Mouse (Mus musculus) intestine, embryonic 14.5 days (tissue): Measurements from ENCODE around the gene Btnl10. TPM values are rescaled to one million over a fixed set of nuclear protein-coding genes. Genes with fewer than 3 reads are reported as not detected.

Source experiments
- ATAC-seq: fragments of 200-750 bp; cut with Nextera tagmentation; replicated peaks from 2 replicates; pipeline ENCODE4 v1.8.0; 2017; ENCODE audit warnings: low read depth, moderate number of reproducible peaks, moderate TSS enrichment, moderate library complexity; ENCODE audit not compliant: low FRiP score, low TSS enrichment
- DNase-seq: peaks from one replicate; pipeline ENCODE4 v3.0.0-alpha.2; 2018; ENCODE audit warnings: low spot score
- H3K27ac ChIP-seq: fragments of 300-500 bp; sonication (generic); 2 replicates; pipeline ENCODE4 v1.5.1; 2014; ENCODE audit warnings: low read depth, mild to moderate bottlenecking, control low read depth
- H3K27me3 ChIP-seq: fragments of 300-500 bp; sonication (generic); replicated peaks from 2 replicates; pipeline ENCODE4 v1.6.1; 2014; ENCODE audit warnings: low read length, control low read depth; ENCODE audit not compliant: control insufficient read depth, insufficient read depth
- H3K36me3 ChIP-seq: fragments of 300-500 bp; sonication (generic); 2 replicates; pipeline ENCODE4 v1.6.1; 2014; ENCODE audit warnings: low read length, control low read depth; ENCODE audit not compliant: control insufficient read depth, insufficient read depth
- H3K4me1 ChIP-seq: fragments of 300-500 bp; sonication (generic); replicated peaks from 2 replicates; pipeline ENCODE4 v1.6.1; 2014; ENCODE audit warnings: low read length, control low read depth, mixed read lengths; ENCODE audit not compliant: control insufficient read depth, insufficient read depth
- H3K4me2 ChIP-seq: fragments of 300-500 bp; sonication (generic); 2 replicates; pipeline ENCODE4 v1.6.1; 2014; ENCODE audit warnings: low read length
- H3K4me3 ChIP-seq: fragments of 300-500 bp; sonication (generic); 2 replicates; pipeline ENCODE4 v1.5.1; 2014; ENCODE audit warnings: low read depth, low read length, control low read depth, mixed read lengths
- H3K9ac ChIP-seq: fragments of 300-500 bp; sonication (generic); 2 replicates; pipeline ENCODE4 v1.6.1; 2014; ENCODE audit warnings: mild to moderate bottlenecking, low read length
- H3K9me3 ChIP-seq: fragments of 300-500 bp; sonication (generic); 2 replicates; pipeline ENCODE4 v1.6.1; 2016; ENCODE audit warnings: low read length, control low read depth; ENCODE audit not compliant: control insufficient read depth
- WGBS: fragments of 180-500 bp; shearing (Covaris S2); extraction: QIAGEN DNeasy Blood & Tissue Kit; methylation state at CpG from one replicate; pipeline ENCODE4 v1.1.7; 2014; 5-methylcytosine and 5-hydroxymethylcytosine counted together
- polyA plus RNA-seq: library from polyadenylated mRNA; unstranded; fragments of >200 nt; fragmentation: Nextera tagmentation; extraction: Ambion mirVana; gene quantifications from 2 replicates; pipeline ENCODE4 v1.2.1, GENCODE M21; 2014

Gene Btnl10
- polyA plus RNA-seq, 1 experiment from 2014 or later, result 0.05 TPM

DNA sequence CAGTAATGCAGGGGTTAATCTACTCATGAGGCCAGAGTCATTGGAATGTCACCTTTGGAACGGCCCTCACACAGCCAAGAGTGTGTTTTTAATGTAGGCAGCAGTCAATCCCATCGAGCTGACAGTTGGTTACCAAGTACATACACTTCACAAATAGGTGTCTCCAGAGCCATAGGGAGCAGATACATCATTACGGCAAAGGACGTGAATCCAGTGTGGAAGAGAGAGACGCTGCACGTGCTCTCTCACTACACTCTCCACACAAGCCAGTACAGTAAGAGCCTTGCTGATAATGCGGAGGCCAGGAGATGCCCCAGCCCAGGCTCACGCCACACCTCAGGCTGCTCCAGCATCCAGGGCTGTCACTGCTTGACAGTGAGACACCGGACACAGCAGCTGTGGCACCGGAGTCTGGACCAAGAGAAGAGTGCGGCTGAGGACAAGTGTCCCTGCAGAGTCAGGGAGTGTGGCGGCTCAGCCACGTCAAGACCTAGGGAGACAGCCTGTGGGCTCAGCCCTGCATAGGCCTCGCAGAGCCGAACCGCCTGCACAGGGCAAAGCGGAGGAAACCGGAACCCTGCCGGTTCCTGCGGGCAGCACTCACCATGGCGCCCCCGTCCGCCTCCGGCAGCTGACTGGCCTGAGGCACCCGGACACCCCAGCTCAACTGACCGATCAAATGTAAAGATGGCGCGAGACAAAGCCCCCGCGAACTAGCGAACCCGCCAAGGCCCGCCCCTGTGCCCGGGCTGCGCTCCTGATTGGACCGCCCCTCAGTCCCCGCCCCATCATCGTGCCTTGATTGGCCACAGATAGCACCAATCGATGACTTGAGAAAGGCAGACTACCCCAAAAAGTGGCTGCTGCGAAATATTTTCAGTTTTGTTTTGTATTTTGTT lies 13.9 kb upstream of the Btnl10 start, which contains the start of gene Zfp39:
Gene Zfp39 (minus strand): TSS at position 715 of the 899 bp plus-strand sequence.
- DNase-seq (peak; percentile 99), ATAC-seq (peak; percentile 98)
- Histone ChIP-seq H3K4me2 (peak within 1 kb of the TSS; percentile 81), H3K4me3 (peak within 1 kb of the TSS; percentile 84), H3K27ac (peak within 1 kb of the TSS; percentile 60), H3K9ac (peak within 1 kb of the TSS; percentile 74), H3K27me3 (no peaks in the 10 kb centered on the region), H3K4me1 (peaks cover 7% of the 10 kb centered on the region; the same call in 1 of the 2 replicates), H3K36me3 (peaks cover 32% of the 10 kb centered on the region), H3K9me3 (no peaks in the 10 kb centered on the region)
- WGBS, result under 1% methylated on average over 40 of the region's 40 CpGs

DNA sequence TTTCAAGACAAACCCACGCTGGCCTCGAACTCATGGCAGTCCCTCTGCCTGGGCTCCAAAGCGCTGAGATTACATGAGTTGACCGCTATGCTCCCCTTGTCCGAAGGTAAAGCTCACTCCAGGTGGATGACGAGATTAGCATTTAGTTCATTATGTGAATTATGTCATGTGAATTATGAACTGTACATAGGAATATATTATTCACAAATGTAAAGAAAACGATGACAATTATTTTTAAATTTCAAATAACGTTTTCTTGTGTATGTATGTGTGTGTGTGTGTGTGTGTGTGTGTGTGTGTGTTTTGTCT lies 13.3 kb upstream of the Btnl10 start:
- Histone ChIP-seq H3K4me3 (peak overlapping the region; percentile 84), H3K4me1 (peaks cover 7% of the 10 kb centered on the region; the same call in 1 of the 2 replicates), H3K9me3 (no peaks in the 10 kb centered on the region), H3K27ac (no peak overlapping the region; the same call in 1 of the 2 replicates), H3K4me2 (peak overlapping the region; percentile 81), H3K36me3 (peaks cover 26% of the 10 kb centered on the region), H3K27me3 (no peaks in the 10 kb centered on the region), H3K9ac (peak overlapping the region; percentile 74)
- DNase-seq, result no peak
- 1% methylated on average over 8 of the region's 8 CpGs for WGBS
- peak; percentile 25; the same call in 1 of the 2 replicates for ATAC-seq

DNA sequence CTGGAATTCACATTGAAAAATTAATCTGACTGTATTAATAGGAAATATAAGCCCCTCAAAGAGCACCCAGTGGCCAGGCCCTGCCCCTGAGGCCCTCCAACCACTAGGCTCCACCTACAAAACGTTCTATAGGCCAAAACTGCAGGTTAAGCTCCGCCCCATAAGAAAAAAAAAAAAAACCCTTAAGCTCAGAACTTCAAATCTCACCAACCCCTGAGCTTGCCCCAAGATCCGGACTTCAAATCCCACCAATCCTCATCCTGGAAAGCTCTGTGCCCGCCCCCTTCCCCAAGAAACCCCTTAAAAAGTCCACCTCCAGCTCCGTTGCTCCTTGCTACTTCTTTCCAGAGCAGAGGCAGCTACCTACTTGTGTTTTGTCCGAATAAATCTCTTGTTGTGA lies 12.9 kb upstream of the Btnl10 start:
- no peaks in the 10 kb centered on the region for H3K9me3 ChIP-seq
- H3K4me1 ChIP-seq, result peaks cover 7% of the 10 kb centered on the region; the same call in 1 of the 2 replicates
- DNase-seq, result no peak
- no peak overlapping the region for H3K9ac ChIP-seq
- H3K4me3 ChIP-seq, result no peak overlapping the region
- no peak for ATAC-seq
- H3K36me3 ChIP-seq, result peaks cover 23% of the 10 kb centered on the region
- WGBS, result 53% methylated on average over 6 of the region's 6 CpGs
- H3K4me2 ChIP-seq, result peak overlapping the region; percentile 81; the same call in 1 of the 2 replicates
- H3K27me3 ChIP-seq, result no peaks in the 10 kb centered on the region
- H3K27ac ChIP-seq, result no peak overlapping the region

DNA sequence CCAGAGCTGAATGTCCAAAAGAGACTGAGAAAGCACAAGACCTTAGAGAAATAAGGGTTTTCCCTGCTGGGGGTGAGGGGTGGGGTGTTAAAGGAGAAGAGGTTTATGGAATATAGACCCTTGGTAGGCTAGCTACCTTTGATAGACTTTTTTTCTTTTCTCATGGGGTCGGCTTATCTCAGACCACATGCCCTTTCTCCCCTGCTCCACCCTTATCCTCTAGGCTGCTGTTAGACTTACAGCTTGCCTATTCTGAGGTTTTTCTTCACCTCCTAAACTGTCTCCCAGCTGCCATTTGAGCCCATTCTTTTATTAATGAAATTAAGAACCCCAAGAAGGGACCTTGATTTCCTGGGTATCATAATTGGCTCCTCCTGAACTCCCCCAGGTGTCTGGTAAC lies 3.9 kb upstream of the Btnl10 start:
- no peak overlapping the region for H3K4me3 ChIP-seq
- H3K9ac ChIP-seq, result no peak overlapping the region
- WGBS, result 53% methylated on average over 1 of the region's 1 CpGs
- H3K4me2 ChIP-seq, result no peak overlapping the region
- H3K27me3 ChIP-seq, result no peaks in the 10 kb centered on the region
- no peak overlapping the region for H3K27ac ChIP-seq
- no peaks in the 10 kb centered on the region for H3K36me3 ChIP-seq
- ATAC-seq (no peak), DNase-seq (no peak)
- no peaks in the 10 kb centered on the region for H3K4me1 ChIP-seq
- H3K9me3 ChIP-seq, result no peaks in the 10 kb centered on the region

DNA sequence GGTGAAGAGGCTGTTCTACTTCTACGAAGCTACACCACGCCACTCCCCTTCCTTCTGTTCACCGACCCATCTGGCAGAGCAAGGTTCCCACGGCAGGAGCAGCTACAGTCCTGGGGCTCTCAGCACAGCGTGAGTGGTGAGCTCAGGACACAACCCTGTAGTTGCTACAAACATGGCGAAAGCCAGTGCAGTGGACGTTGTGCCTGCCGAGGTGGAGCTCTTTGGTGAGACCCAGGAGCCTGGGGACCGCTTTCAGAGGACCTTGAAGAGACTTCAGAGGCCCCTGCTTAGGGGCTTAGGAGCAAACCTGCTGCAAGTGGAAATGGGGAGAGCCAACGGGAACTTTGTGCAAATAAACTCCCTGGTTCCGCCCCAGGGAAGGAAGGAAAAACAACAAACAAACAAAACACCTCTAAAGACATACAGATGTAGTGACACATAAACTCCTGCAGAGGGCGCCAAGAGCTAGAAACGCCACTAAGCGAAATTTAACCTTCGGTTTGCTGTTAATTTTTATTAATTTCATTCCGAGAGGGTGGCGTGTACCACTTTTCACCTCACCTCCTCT lies 3.2 kb upstream of the Btnl10 start:
- H3K27ac ChIP-seq, result no peak overlapping the region
- H3K4me3 ChIP-seq, result peak overlapping the region; percentile 30
- H3K4me1 ChIP-seq, result no peaks in the 10 kb centered on the region
- 17% methylated on average over 17 of the region's 17 CpGs for WGBS
- H3K27me3 ChIP-seq, result no peaks in the 10 kb centered on the region
- H3K9me3 ChIP-seq, result no peaks in the 10 kb centered on the region
- H3K4me2 ChIP-seq, result peak overlapping the region; percentile 61
- no peaks in the 10 kb centered on the region for H3K36me3 ChIP-seq
- ATAC-seq (0 out of 2 replicates have a peak, but pooled peaks have one; percentile 8), DNase-seq (peak; percentile 79)
- H3K9ac ChIP-seq, result peak overlapping the region; percentile 35

DNA sequence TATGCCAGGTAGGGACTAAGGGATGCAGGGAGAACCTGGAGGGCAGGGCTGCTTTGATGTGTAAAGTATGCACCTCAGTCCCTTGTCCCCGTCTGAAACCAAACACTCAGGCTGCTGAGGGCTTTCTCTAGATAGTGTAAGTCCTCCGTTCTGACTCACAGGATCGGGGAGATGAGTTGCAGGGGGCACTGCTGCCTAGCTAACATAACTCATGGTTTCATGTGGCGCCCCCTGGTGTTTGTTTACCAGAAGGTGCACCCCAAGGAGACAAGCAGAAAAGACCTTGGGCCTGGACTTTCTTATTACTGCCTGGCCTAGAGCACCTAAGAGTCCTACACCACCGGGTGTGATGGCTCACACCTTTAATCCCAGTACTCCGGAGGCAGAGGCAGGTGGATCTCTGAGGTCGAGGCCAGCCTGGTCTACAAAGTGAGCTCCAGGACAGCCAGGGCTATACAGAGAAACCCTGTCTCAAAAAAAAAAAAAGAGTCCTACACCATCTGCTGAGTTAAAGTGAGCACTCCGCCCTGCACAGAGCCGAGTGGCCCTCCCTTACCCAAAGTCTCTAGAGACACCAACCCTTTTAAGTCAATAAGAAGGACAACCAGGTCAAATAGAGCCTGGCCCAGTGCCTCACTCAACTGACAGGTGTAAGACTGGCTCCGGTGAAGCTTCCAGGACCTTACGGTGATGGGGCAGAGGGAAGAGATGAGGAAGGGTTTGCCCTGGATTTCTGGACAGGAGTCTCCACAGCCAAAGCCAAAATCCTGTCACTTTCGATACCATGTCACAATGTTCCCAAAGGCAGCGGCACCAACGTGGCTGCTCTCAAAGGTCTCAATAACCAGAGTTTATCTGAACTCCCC lies 596 bp upstream of the Btnl10 start:
- 59% methylated on average over 14 of the region's 14 CpGs for WGBS
- H3K27ac ChIP-seq, result no peak overlapping the region
- ATAC-seq (no peak), DNase-seq (no peak)
- H3K4me3 ChIP-seq, result no peak overlapping the region
- no peaks in the 10 kb centered on the region for H3K27me3 ChIP-seq
- H3K4me1 ChIP-seq, result no peaks in the 10 kb centered on the region
- H3K4me2 ChIP-seq, result no peak overlapping the region
- H3K9ac ChIP-seq, result no peak overlapping the region
- no peaks in the 10 kb centered on the region for H3K9me3 ChIP-seq
- no peaks in the 10 kb centered on the region for H3K36me3 ChIP-seq

DNA sequence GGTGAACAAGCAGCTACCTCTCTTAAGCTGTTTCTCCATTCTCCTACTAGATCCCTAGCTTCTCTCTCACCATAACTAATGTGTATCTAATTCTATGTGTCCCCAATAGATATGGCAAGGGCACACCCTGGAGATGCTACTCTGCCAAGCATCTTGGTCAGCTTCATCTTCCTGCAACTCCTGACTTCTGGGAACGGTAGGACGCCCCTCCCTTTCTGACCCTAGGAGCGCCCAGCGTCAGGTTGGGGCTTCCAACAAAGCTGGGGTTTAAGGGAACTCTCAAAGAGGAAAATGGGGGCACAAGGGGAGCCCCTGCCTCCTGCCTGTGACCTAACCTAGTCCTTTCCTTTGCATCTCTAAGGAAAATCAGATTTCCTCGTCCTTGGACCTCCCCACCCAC lies 1.1 kb downstream of the Btnl10 start:
- H3K27me3 ChIP-seq, result no peaks in the 10 kb centered on the region

DNA sequence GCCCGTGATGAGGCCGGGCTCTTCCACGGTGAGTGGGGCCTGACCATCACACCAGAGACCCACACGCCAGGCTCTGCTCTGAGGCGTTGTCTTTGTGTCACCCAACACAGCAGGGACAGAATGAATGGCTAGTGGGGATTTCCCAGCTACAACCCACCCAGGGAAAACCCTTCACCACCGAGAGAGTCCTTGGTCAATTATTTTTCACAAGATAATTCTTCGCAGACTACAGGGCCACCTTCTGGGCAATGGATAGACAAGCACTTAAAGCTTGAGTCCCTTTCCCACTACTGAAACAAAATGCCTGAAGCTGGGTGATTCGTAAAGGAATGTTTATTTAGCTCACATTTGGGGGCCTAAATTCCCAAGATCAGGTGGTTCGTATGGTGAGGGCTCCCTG lies 4.7 kb downstream of the Btnl10 start:
- DNase-seq, result no peak
- Histone ChIP-seq H3K9me3 (no peaks in the 10 kb centered on the region), H3K9ac (no peak overlapping the region), H3K4me3 (no peak overlapping the region), H3K27ac (no peak overlapping the region), H3K27me3 (no peaks in the 10 kb centered on the region), H3K4me2 (no peak overlapping the region), H3K36me3 (no peaks in the 10 kb centered on the region), H3K4me1 (no peaks in the 10 kb centered on the region)
- WGBS, result 79% methylated on average over 9 of the region's 9 CpGs
- no peak for ATAC-seq

More for the DNA sequence above, 1.1 kb downstream of the Btnl10 start:
- ATAC-seq (no peak), DNase-seq (no peak)
- no peak overlapping the region for H3K4me2 ChIP-seq
- no peak overlapping the region for H3K9ac ChIP-seq
- no peak overlapping the region for H3K27ac ChIP-seq
- no peaks in the 10 kb centered on the region for H3K4me1 ChIP-seq
- no peaks in the 10 kb centered on the region for H3K36me3 ChIP-seq
- no peak overlapping the region for H3K4me3 ChIP-seq
- no peaks in the 10 kb centered on the region for H3K9me3 ChIP-seq
- 73% methylated on average over 5 of the region's 5 CpGs for WGBS
